Mouse (Mus musculus) testis, postnatal 10 days (tissue): Measurements from ENCODE around the gene Gm4133.
"Not testable (repeated sequence)": the region's sequence is repeated elsewhere in the genome, so short reads cannot be mapped to it uniquely, and the experiment has no call there.

Experiments
- DNase-seq: peaks from one replicate; pipeline ENCODE4 v3.0.0; 2021; ENCODE audit warnings: low spot score

Gm4133 gene

DNA sequence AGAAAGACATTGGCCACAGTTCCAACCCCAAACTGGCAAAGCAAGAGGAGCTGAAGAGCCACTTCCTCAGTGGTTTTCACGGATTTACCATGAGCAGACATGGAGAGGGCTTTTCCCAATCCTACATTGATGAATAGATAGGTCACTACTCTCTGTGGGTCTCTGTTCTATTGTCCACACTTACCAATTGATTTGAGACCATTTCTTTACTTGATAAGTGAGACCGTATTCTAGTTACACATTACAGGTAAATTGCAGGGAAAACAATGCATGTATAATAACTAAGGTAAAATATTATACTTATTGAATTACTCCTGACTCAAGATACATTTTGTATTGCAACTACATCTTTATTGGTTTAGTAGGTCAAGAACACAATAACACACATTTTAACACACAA, at the start of gene Gm4133:
Gm4133 (minus strand) TSS at position 101 of the 400 bp plus-strand sequence.
- not testable (repeated sequence) for DNase-seq

- not testable (repeated sequence) for DNase-seq
These were observed 41.4 kb upstream of the Gm4133 start, which contains the start of gene Gm5728 for GRCm38 (mm10) chr7:20375310-20375709. Gm5728 (minus strand) TSS chr7:20375410.
